Mouse (Mus musculus) bone marrow macrophage, adult 2 months (primary cell): ENCODE measurements at regions not wholly inside any gene's neighbourhood (a gene's known extent, or its start where the extent isn't known, plus 50 kb on each side); places are given as distances from the start of the nearest gene placed in this dataset.

Source experiments
- CTCF ChIP-seq: IDR thresholded peaks from 2 replicates; pipeline ENCODE4 v1.5.1; 2012; ENCODE audit warnings: low read depth, mild to moderate bottlenecking, low read length, moderate library complexity
- POLR2A ChIP-seq: IDR thresholded peaks from 2 replicates; pipeline ENCODE4 v1.6.1; 2012; ENCODE audit warnings: mild to moderate bottlenecking, low read depth, low read length, borderline replicate concordance

- TF ChIP-seq CTCF (no peak), POLR2A (no peak)
Measured at GRCm38 (mm10) chrX:99396180-99396579, 74.9 kb downstream of the Pja1 start.
